Mouse (Mus musculus) 3T3-L1 (cell line): Measurements from ENCODE around the gene Card11.
A peak's percentile ranks its signal among the peaks of the same experiment; 100 is the strongest.

Source experiments
- DNase-seq: peaks from one replicate; pipeline ENCODE4 v3.0.0-alpha.2; 2015; ENCODE audit warnings: low read depth, low spot score

Gene Card11

GRCm38 (mm10) chr5:140992093-140993070 is 8.0 kb downstream of the Card11 start:
- no peak for DNase-seq

GRCm38 (mm10) chr5:140985311-140986050 is 14.9 kb downstream of the Card11 start:
- DNase-seq = no peak

GRCm38 (mm10) chr5:140981370-140981805 is 19.0 kb downstream of the Card11 start:
- DNase-seq = no peak

GRCm38 (mm10) chr5:140980783-140981182 is 19.6 kb downstream of the Card11 start:
- DNase-seq = no peak

GRCm38 (mm10) chr5:140980051-140980450 is 20.3 kb downstream of the Card11 start:
- no peak for DNase-seq

- DNase-seq = peak; percentile 20
Observed at GRCm38 (mm10) chr5:140962945-140963344, 37.4 kb downstream of the Card11 start.

- DNase-seq = no peak
Observed at GRCm38 (mm10) chr5:140960732-140961131, 39.6 kb downstream of the Card11 start.

- DNase-seq = no peak
Observed at GRCm38 (mm10) chr5:140959160-140959559, 41.2 kb downstream of the Card11 start.

GRCm38 (mm10) chr5:140957106-140957505 is 43.3 kb downstream of the Card11 start:
- peak; percentile 6 for DNase-seq

- DNase-seq = no peak
Observed at GRCm38 (mm10) chr5:140955666-140956065, 44.7 kb downstream of the Card11 start.

- no peak for DNase-seq
Observed at GRCm38 (mm10) chr5:140951801-140952200, 48.6 kb downstream of the Card11 start.

GRCm38 (mm10) chr5:140948009-140948408 is 52.4 kb downstream of the Card11 start:
- no peak for DNase-seq

- DNase-seq = no peak
Observed at GRCm38 (mm10) chr5:140946034-140946433, 54.3 kb downstream of the Card11 start.

GRCm38 (mm10) chr5:140944382-140945125 is 55.8 kb downstream of the Card11 start:
- DNase-seq = no peak

- DNase-seq = no peak
Observed at GRCm38 (mm10) chr5:140940923-140941491, 59.4 kb downstream of the Card11 start.

GRCm38 (mm10) chr5:140940257-140940922 is 60.0 kb downstream of the Card11 start:
- DNase-seq = no peak

- no peak for DNase-seq
Observed at GRCm38 (mm10) chr5:140936816-140937215, 63.6 kb downstream of the Card11 start.

- no peak for DNase-seq
Observed at GRCm38 (mm10) chr5:140935848-140936247, 64.5 kb downstream of the Card11 start.

- DNase-seq = no peak
Observed at GRCm38 (mm10) chr5:140934639-140935315, 65.6 kb downstream of the Card11 start.

GRCm38 (mm10) chr5:140931523-140932229 is 68.7 kb downstream of the Card11 start:
- no peak for DNase-seq
